Mouse (Mus musculus) limb, embryonic 15.5 days (tissue): ENCODE measurements at regions not wholly inside any gene's neighbourhood (a gene's known extent, or its start where the extent isn't known, plus 50 kb on each side); places are given as distances from the start of the nearest gene placed in this dataset.
A peak's percentile ranks its signal among the peaks of the same experiment; 100 is the strongest.

Source experiments
- ATAC-seq: fragments of 200-750 bp; cut with Nextera tagmentation; 2 replicates; pipeline ENCODE4 v1.8.0; 2017; ENCODE audit warnings: low read depth, moderate TSS enrichment; ENCODE audit not compliant: insufficient number of reproducible peaks, low FRiP score, low TSS enrichment
- H3K27ac ChIP-seq: fragments of 300-500 bp; sonication (generic); 2 replicates; pipeline ENCODE4 v1.5.1; 2015; ENCODE audit warnings: moderate library complexity, mild to moderate bottlenecking, inconsistent platforms
- H3K27me3 ChIP-seq: fragments of 300-500 bp; sonication (generic); 2 replicates; pipeline ENCODE4 v1.6.1; 2015; ENCODE audit warnings: inconsistent platforms
- H3K36me3 ChIP-seq: fragments of 300-500 bp; sonication (generic); 2 replicates; pipeline ENCODE4 v1.6.1; 2015; ENCODE audit warnings: inconsistent platforms
- H3K4me1 ChIP-seq: fragments of 300-500 bp; sonication (generic); 2 replicates; pipeline ENCODE4 v1.6.1; 2015; ENCODE audit warnings: inconsistent platforms
- H3K4me2 ChIP-seq: fragments of 300-500 bp; sonication (generic); 2 replicates; pipeline ENCODE4 v1.6.1; 2015; ENCODE audit warnings: mild to moderate bottlenecking, inconsistent platforms
- H3K4me3 ChIP-seq: fragments of 300-500 bp; sonication (generic); 2 replicates; pipeline ENCODE4 v1.5.1; 2015; ENCODE audit warnings: mild to moderate bottlenecking, inconsistent platforms
- H3K9ac ChIP-seq: fragments of 300-500 bp; sonication (generic); 2 replicates; pipeline ENCODE4 v1.6.1; 2015; ENCODE audit warnings: inconsistent platforms
- H3K9me3 ChIP-seq: fragments of 300-500 bp; sonication (generic); 2 replicates; pipeline ENCODE4 v1.6.1; 2016; ENCODE audit warnings: inconsistent platforms
- WGBS: fragments of 180-500 bp; shearing (Covaris S2); methylation state at CpG from one replicate; pipeline ENCODE4 v1.1.7; 2015; 5-methylcytosine and 5-hydroxymethylcytosine counted together

GRCm38 (mm10) chr12:106203526-106203925, 193.5 kb downstream of the Vrk1 start:
- no peak overlapping the region for H3K9ac ChIP-seq
- 85% methylated on average over 8 of the region's 8 CpGs for WGBS
- no peaks in the 10 kb centered on the region for H3K27me3 ChIP-seq
- no peak overlapping the region for H3K27ac ChIP-seq
- ATAC-seq: no peak
- H3K9me3 ChIP-seq: no peaks in the 10 kb centered on the region
- H3K4me1 ChIP-seq: no peaks in the 10 kb centered on the region
- no peak overlapping the region for H3K4me2 ChIP-seq
- no peaks in the 10 kb centered on the region for H3K36me3 ChIP-seq
- H3K4me3 ChIP-seq: no peak overlapping the region

GRCm38 (mm10) chr12:106210959-106211358, 200.9 kb downstream of the Vrk1 start:
- Histone ChIP-seq H3K27ac (no peak overlapping the region), H3K4me1 (no peaks in the 10 kb centered on the region), H3K4me3 (no peak overlapping the region), H3K36me3 (no peaks in the 10 kb centered on the region), H3K9ac (no peak overlapping the region), H3K27me3 (no peaks in the 10 kb centered on the region; the same call in 1 of the 2 replicates), H3K9me3 (no peaks in the 10 kb centered on the region), H3K4me2 (no peak overlapping the region)
- no peak for ATAC-seq
- WGBS: 77% methylated on average over 6 of the region's 6 CpGs

DNA sequence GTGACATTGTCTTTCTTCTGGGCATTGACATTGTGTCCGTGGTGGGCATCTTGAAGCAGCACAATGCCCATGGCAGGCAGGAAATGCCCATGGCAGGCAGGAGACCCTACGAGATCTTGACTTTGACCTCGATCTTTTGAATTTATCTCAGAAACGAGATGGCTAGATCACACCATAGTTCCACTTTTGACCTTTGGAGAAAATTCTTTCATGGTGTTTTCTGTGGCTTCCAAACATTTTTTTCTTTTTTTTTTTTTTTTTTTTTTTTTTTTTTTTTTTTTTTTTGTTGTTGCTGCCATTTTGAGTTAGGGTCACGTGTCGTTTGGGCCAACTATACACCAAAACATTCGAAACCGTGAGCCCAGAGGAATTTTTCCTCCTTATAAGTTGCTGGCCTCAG, 201.5 kb downstream of the Vrk1 start:
- Histone ChIP-seq H3K27me3 (no peaks in the 10 kb centered on the region; the same call in 1 of the 2 replicates), H3K9ac (no peak overlapping the region), H3K9me3 (no peaks in the 10 kb centered on the region), H3K27ac (no peak overlapping the region), H3K4me1 (no peaks in the 10 kb centered on the region), H3K4me3 (no peak overlapping the region), H3K4me2 (no peak overlapping the region), H3K36me3 (no peaks in the 10 kb centered on the region)
- no peak for ATAC-seq
- 83% methylated on average over 8 of the region's 8 CpGs for WGBS

GRCm38 (mm10) chr12:106212397-106212796, 202.4 kb downstream of the Vrk1 start:
- Histone ChIP-seq H3K9ac (no peak overlapping the region), H3K27ac (no peak overlapping the region), H3K36me3 (no peaks in the 10 kb centered on the region), H3K4me2 (no peak overlapping the region), H3K4me1 (no peaks in the 10 kb centered on the region), H3K9me3 (no peaks in the 10 kb centered on the region), H3K27me3 (no peaks in the 10 kb centered on the region; the same call in 1 of the 2 replicates), H3K4me3 (no peak overlapping the region)
- ATAC-seq: no peak
- 47% methylated on average over 5 of the region's 5 CpGs for WGBS

- H3K9me3 ChIP-seq: no peaks in the 10 kb centered on the region
- peaks cover 12% of the 10 kb centered on the region; the same call in 1 of the 2 replicates for H3K27me3 ChIP-seq
- ATAC-seq: no peak
- no peak overlapping the region for H3K27ac ChIP-seq
- no peaks in the 10 kb centered on the region for H3K4me1 ChIP-seq
- H3K4me2 ChIP-seq: no peak overlapping the region
- H3K9ac ChIP-seq: no peak overlapping the region
- no peak overlapping the region for H3K4me3 ChIP-seq
- H3K36me3 ChIP-seq: no peaks in the 10 kb centered on the region
- WGBS: 29% methylated on average over 3 of the region's 3 CpGs
Measured at GRCm38 (mm10) chr12:106220071-106220470, 210.0 kb downstream of the Vrk1 start.

GRCm38 (mm10) chr12:106226276-106226675, 216.2 kb downstream of the Vrk1 start:
- no peak overlapping the region for H3K27ac ChIP-seq
- H3K36me3 ChIP-seq: no peaks in the 10 kb centered on the region
- WGBS: 43% methylated on average over 7 of the region's 7 CpGs
- peaks cover 15% of the 10 kb centered on the region; the same call in 1 of the 2 replicates for H3K27me3 ChIP-seq
- no peak overlapping the region for H3K4me2 ChIP-seq
- ATAC-seq: no peak
- H3K4me3 ChIP-seq: no peak overlapping the region
- H3K4me1 ChIP-seq: peaks cover 13% of the 10 kb centered on the region
- no peak overlapping the region for H3K9ac ChIP-seq
- no peaks in the 10 kb centered on the region for H3K9me3 ChIP-seq

- Histone ChIP-seq H3K4me2 (peak overlapping the region; percentile 37), H3K27ac (no peak overlapping the region), H3K27me3 (peaks cover 15% of the 10 kb centered on the region; the same call in 1 of the 2 replicates), H3K9me3 (no peaks in the 10 kb centered on the region), H3K36me3 (no peaks in the 10 kb centered on the region), H3K9ac (no peak overlapping the region), H3K4me1 (peaks cover 13% of the 10 kb centered on the region), H3K4me3 (no peak overlapping the region)
- WGBS: 15% methylated on average over 25 of the region's 25 CpGs
- ATAC-seq: no peak
Measured at GRCm38 (mm10) chr12:106226776-106227562, 216.9 kb downstream of the Vrk1 start.

GRCm38 (mm10) chr12:106227563-106227840, 217.5 kb downstream of the Vrk1 start:
- Histone ChIP-seq H3K4me2 (peak overlapping the region; percentile 37), H3K9ac (no peak overlapping the region), H3K27ac (no peak overlapping the region), H3K9me3 (no peaks in the 10 kb centered on the region), H3K27me3 (peaks cover 15% of the 10 kb centered on the region; the same call in 1 of the 2 replicates), H3K36me3 (no peaks in the 10 kb centered on the region), H3K4me3 (no peak overlapping the region), H3K4me1 (peaks cover 13% of the 10 kb centered on the region)
- ATAC-seq: no peak
- 20% methylated on average over 8 of the region's 8 CpGs for WGBS

DNA sequence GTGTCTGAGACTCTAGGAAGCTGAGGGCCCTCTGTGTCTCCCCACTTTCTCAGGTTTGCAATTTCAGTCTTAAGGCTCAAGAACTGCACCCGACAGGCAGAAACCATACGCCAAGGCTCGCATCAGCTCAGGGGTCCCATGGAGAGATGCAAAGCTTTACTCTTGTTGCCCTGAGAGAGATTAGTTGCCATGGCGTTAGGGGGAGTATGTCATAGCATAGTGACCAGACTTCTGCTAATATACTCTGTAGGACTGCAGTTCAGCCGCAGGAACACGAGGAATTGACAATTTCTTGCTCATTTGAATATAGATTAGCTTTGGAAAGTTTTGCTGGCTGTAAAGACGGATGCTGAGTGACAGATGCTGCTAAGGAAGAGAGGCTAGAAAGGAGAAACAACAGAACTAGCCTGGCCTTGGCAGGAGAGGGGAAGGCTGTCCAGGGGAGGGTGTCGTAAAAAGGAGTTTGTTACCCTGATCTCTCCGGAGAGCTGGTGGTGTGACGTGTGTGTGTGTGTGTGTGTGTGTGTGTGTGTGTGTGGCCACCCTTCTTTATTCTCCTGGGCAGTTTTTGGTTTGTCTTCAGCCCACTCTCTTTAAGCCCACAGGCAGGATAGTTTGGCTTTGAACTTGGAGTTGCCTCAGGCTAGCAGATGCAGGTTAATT, 235.3 kb downstream of the Vrk1 start:
- Histone ChIP-seq H3K27me3 (no peaks in the 10 kb centered on the region; the same call in 1 of the 2 replicates), H3K27ac (no peak overlapping the region), H3K9ac (no peak overlapping the region), H3K4me2 (no peak overlapping the region), H3K36me3 (no peaks in the 10 kb centered on the region), H3K9me3 (no peaks in the 10 kb centered on the region), H3K4me1 (no peaks in the 10 kb centered on the region), H3K4me3 (no peak overlapping the region)
- no peak for ATAC-seq
- 59% methylated on average over 10 of the region's 10 CpGs for WGBS

GRCm38 (mm10) chr12:106273591-106273990, 263.6 kb downstream of the Vrk1 start:
- no peak overlapping the region for H3K4me3 ChIP-seq
- no peak overlapping the region for H3K27ac ChIP-seq
- H3K4me1 ChIP-seq: no peaks in the 10 kb centered on the region
- no peak overlapping the region for H3K4me2 ChIP-seq
- no peaks in the 10 kb centered on the region for H3K9me3 ChIP-seq
- peaks cover 16% of the 10 kb centered on the region; the same call in 1 of the 2 replicates for H3K27me3 ChIP-seq
- ATAC-seq: no peak
- H3K36me3 ChIP-seq: no peaks in the 10 kb centered on the region
- H3K9ac ChIP-seq: no peak overlapping the region
- 63% methylated on average over 7 of the region's 7 CpGs for WGBS

- no peaks in the 10 kb centered on the region for H3K9me3 ChIP-seq
- H3K4me3 ChIP-seq: no peak overlapping the region
- H3K9ac ChIP-seq: no peak overlapping the region
- ATAC-seq: no peak
- H3K4me1 ChIP-seq: no peaks in the 10 kb centered on the region
- H3K27me3 ChIP-seq: no peaks in the 10 kb centered on the region
- no peak overlapping the region for H3K4me2 ChIP-seq
- H3K27ac ChIP-seq: no peak overlapping the region
- 87% methylated on average over 14 of the region's 14 CpGs for WGBS
- H3K36me3 ChIP-seq: no peaks in the 10 kb centered on the region
Measured at GRCm38 (mm10) chr12:106277886-106278285, 267.9 kb downstream of the Vrk1 start.

- no peaks in the 10 kb centered on the region for H3K27me3 ChIP-seq
- ATAC-seq: no peak
- no peaks in the 10 kb centered on the region for H3K4me1 ChIP-seq
- WGBS: 55% methylated on average over 16 of the region's 16 CpGs
- no peaks in the 10 kb centered on the region for H3K9me3 ChIP-seq
- no peak overlapping the region for H3K4me2 ChIP-seq
- H3K36me3 ChIP-seq: no peaks in the 10 kb centered on the region
- no peak overlapping the region for H3K9ac ChIP-seq
- H3K4me3 ChIP-seq: no peak overlapping the region
- no peak overlapping the region for H3K27ac ChIP-seq
Measured at GRCm38 (mm10) chr12:106282491-106283106, 272.6 kb downstream of the Vrk1 start.
